Mouse (Mus musculus): ENCODE results near the gene Dctn1. TPM values are rescaled to one million over a fixed set of nuclear protein-coding genes. Genes with fewer than 3 reads are reported as not detected.
A peak's percentile ranks its signal among the peaks of the same experiment; 100 is the strongest.

Dctn1 gene
- polyA plus RNA-seq, 1 experiment from 2014 or later, result 82.1 TPM

GRCm38 (mm10) chr6:83124851-83125312 lies 40.8 kb upstream of the Dctn1 start:
- H3K4me3 ChIP-seq (replicated peaks), result peak overlapping the region; percentile 72
- under 1% methylated on average over 30 of the region's 30 CpGs for WGBS
- H3K27ac ChIP-seq, result no peak overlapping the region
- peak; percentile 21 for ATAC-seq
- H3K27me3 ChIP-seq (replicated peaks), result no peaks in the 10 kb centered on the region
- H3K36me3 ChIP-seq, result no peaks in the 10 kb centered on the region
- peak overlapping the region; percentile 89 for H3K4me2 ChIP-seq (replicated peaks)
- peak overlapping the region; percentile 71 for H3K9ac ChIP-seq
- H3K4me1 ChIP-seq (replicated peaks), result peaks cover 30% of the 10 kb centered on the region
- H3K9me3 ChIP-seq, result no peaks in the 10 kb centered on the region

- Histone ChIP-seq H3K36me3 (no peaks in the 10 kb centered on the region), H3K27ac (no peak within 1 kb of the TSS), H3K4me1 (replicated peaks) (peaks cover 25% of the 10 kb centered on the region), H3K9me3 (no peaks in the 10 kb centered on the region), H3K27me3 (replicated peaks) (no peaks in the 10 kb centered on the region), H3K4me3 (replicated peaks) (peak within 1 kb of the TSS; percentile 72), H3K4me2 (replicated peaks) (peak within 1 kb of the TSS; percentile 89), H3K9ac (peak within 1 kb of the TSS; percentile 71)
- 18% methylated on average over 5 of the region's 5 CpGs for WGBS
- no peak for ATAC-seq
Measured at GRCm38 (mm10) chr6:83125331-83125730, 40.4 kb upstream of the Dctn1 start, which contains the start of gene Ino80b. Gene Ino80b (minus strand): TSS chr6:83125431.

- no peak overlapping the region for H3K4me3 ChIP-seq (replicated peaks)
- no peaks in the 10 kb centered on the region for H3K27me3 ChIP-seq (replicated peaks)
- WGBS, result 96% methylated on average over 5 of the region's 5 CpGs
- H3K9me3 ChIP-seq, result no peaks in the 10 kb centered on the region
- no peak overlapping the region for H3K4me2 ChIP-seq (replicated peaks)
- H3K36me3 ChIP-seq, result no peaks in the 10 kb centered on the region
- peaks cover 14% of the 10 kb centered on the region for H3K4me1 ChIP-seq (replicated peaks)
- no peak overlapping the region for H3K27ac ChIP-seq
- no peak overlapping the region for H3K9ac ChIP-seq
- ATAC-seq, result no peak
Measured at GRCm38 (mm10) chr6:83127419-83127818, 38.3 kb upstream of the Dctn1 start.

GRCm38 (mm10) chr6:83131469-83132034 lies 34.2 kb upstream of the Dctn1 start:
- H3K4me2 ChIP-seq (replicated peaks), result peak overlapping the region; percentile 47
- H3K4me1 ChIP-seq (replicated peaks), result peaks cover 21% of the 10 kb centered on the region
- peak overlapping the region; percentile 85 for H3K27ac ChIP-seq
- H3K36me3 ChIP-seq, result no peaks in the 10 kb centered on the region
- H3K9me3 ChIP-seq, result no peaks in the 10 kb centered on the region
- no peak overlapping the region for H3K4me3 ChIP-seq (replicated peaks)
- no peak overlapping the region for H3K9ac ChIP-seq
- peak; percentile 74 for ATAC-seq
- no peaks in the 10 kb centered on the region for H3K27me3 ChIP-seq (replicated peaks)
- WGBS, result 46% methylated on average over 6 of the region's 6 CpGs

GRCm38 (mm10) chr6:83132176-83132919 lies 33.4 kb upstream of the Dctn1 start:
- Histone ChIP-seq H3K36me3 (no peaks in the 10 kb centered on the region), H3K4me1 (replicated peaks) (peaks cover 23% of the 10 kb centered on the region), H3K27me3 (replicated peaks) (no peaks in the 10 kb centered on the region), H3K9ac (no peak overlapping the region), H3K27ac (peak overlapping the region; percentile 85), H3K4me3 (replicated peaks) (no peak overlapping the region), H3K4me2 (replicated peaks) (no peak overlapping the region), H3K9me3 (no peaks in the 10 kb centered on the region)
- no peak for ATAC-seq
- WGBS, result 71% methylated on average over 9 of the region's 9 CpGs

GRCm38 (mm10) chr6:83134226-83134625 lies 31.5 kb upstream of the Dctn1 start:
- WGBS, result 61% methylated on average over 3 of the region's 3 CpGs
- no peak for ATAC-seq
- no peak overlapping the region for H3K9ac ChIP-seq
- H3K27ac ChIP-seq, result no peak overlapping the region
- H3K27me3 ChIP-seq (replicated peaks), result no peaks in the 10 kb centered on the region
- H3K36me3 ChIP-seq, result no peaks in the 10 kb centered on the region
- H3K9me3 ChIP-seq, result no peaks in the 10 kb centered on the region
- H3K4me3 ChIP-seq (replicated peaks), result no peak overlapping the region
- peaks cover 37% of the 10 kb centered on the region for H3K4me1 ChIP-seq (replicated peaks)
- no peak overlapping the region for H3K4me2 ChIP-seq (replicated peaks)

GRCm38 (mm10) chr6:83134951-83135513 lies 30.7 kb upstream of the Dctn1 start, which contains the start of gene Rtkn:
Gene Rtkn (plus strand): TSS chr6:83135463.
- Histone ChIP-seq H3K27me3 (replicated peaks) (no peaks in the 10 kb centered on the region), H3K9ac (peak within 1 kb of the TSS; percentile 76), H3K36me3 (no peaks in the 10 kb centered on the region), H3K4me3 (replicated peaks) (peak within 1 kb of the TSS; percentile 52), H3K27ac (peak within 1 kb of the TSS; percentile 99), H3K4me1 (replicated peaks) (peaks cover 37% of the 10 kb centered on the region), H3K9me3 (no peaks in the 10 kb centered on the region), H3K4me2 (replicated peaks) (peak within 1 kb of the TSS; percentile 75)
- 59% methylated on average over 7 of the region's 7 CpGs for WGBS
- ATAC-seq, result no peak

GRCm38 (mm10) chr6:83135571-83136161 lies 30.1 kb upstream of the Dctn1 start:
- Histone ChIP-seq H3K4me1 (replicated peaks) (peaks cover 37% of the 10 kb centered on the region), H3K27me3 (replicated peaks) (no peaks in the 10 kb centered on the region), H3K36me3 (no peaks in the 10 kb centered on the region), H3K4me2 (replicated peaks) (peak overlapping the region; percentile 75), H3K9ac (peak overlapping the region; percentile 76), H3K4me3 (replicated peaks) (peak overlapping the region; percentile 52), H3K9me3 (no peaks in the 10 kb centered on the region), H3K27ac (peak overlapping the region; percentile 99; the same call in 1 of the 2 replicates)
- no peak for ATAC-seq
- 5% methylated on average over 37 of the region's 37 CpGs for WGBS

GRCm38 (mm10) chr6:83136291-83136880 lies 29.3 kb upstream of the Dctn1 start:
- whole genome bisulfite sequencing, result 10% methylated on average over 5 of the region's 5 CpGs
- no peaks in the 10 kb centered on the region for H3K9me3 ChIP-seq
- no peaks in the 10 kb centered on the region for H3K36me3 ChIP-seq
- H3K4me1 ChIP-seq (replicated peaks), result peaks cover 37% of the 10 kb centered on the region
- peak overlapping the region; percentile 52 for H3K4me3 ChIP-seq (replicated peaks)
- ATAC-seq, result no peak
- H3K9ac ChIP-seq, result peak overlapping the region; percentile 76
- H3K27ac ChIP-seq, result peak overlapping the region; percentile 99
- no peaks in the 10 kb centered on the region for H3K27me3 ChIP-seq (replicated peaks)
- H3K4me2 ChIP-seq (replicated peaks), result peak overlapping the region; percentile 75

- peak overlapping the region; percentile 52 for H3K4me3 ChIP-seq (replicated peaks)
- peaks cover 43% of the 10 kb centered on the region for H3K4me1 ChIP-seq (replicated peaks)
- peak overlapping the region; percentile 75 for H3K4me2 ChIP-seq (replicated peaks)
- peak overlapping the region; percentile 76 for H3K9ac ChIP-seq
- ATAC-seq, result peak; percentile 80
- H3K27me3 ChIP-seq (replicated peaks), result no peaks in the 10 kb centered on the region
- no peaks in the 10 kb centered on the region for H3K9me3 ChIP-seq
- no peaks in the 10 kb centered on the region for H3K36me3 ChIP-seq
- under 1% methylated on average over 26 of the region's 26 CpGs for WGBS
- peak overlapping the region; percentile 99 for H3K27ac ChIP-seq
Measured at GRCm38 (mm10) chr6:83136881-83137575, 28.7 kb upstream of the Dctn1 start.

GRCm38 (mm10) chr6:83137576-83137950 lies 28.2 kb upstream of the Dctn1 start:
- Histone ChIP-seq H3K36me3 (no peaks in the 10 kb centered on the region), H3K9ac (peak overlapping the region; percentile 76), H3K4me1 (replicated peaks) (peaks cover 49% of the 10 kb centered on the region), H3K27ac (peak overlapping the region; percentile 99), H3K27me3 (replicated peaks) (no peaks in the 10 kb centered on the region), H3K9me3 (no peaks in the 10 kb centered on the region), H3K4me3 (replicated peaks) (peak overlapping the region; percentile 52), H3K4me2 (replicated peaks) (peak overlapping the region; percentile 75)
- WGBS, result 0% methylated on average over 12 of the region's 12 CpGs
- peak; percentile 83 for ATAC-seq
